Mouse (Mus musculus) lung, embryonic 15.5 days (tissue): ENCODE data around the gene Trim63. TPM values are rescaled to one million over a fixed set of nuclear protein-coding genes. Genes with fewer than 3 reads are reported as not detected.
A peak's percentile ranks its signal among the peaks of the same experiment; 100 is the strongest.
"Not testable (repeated sequence)": the region's sequence is repeated elsewhere in the genome, so short reads cannot be mapped to it uniquely, and the experiment has no call there.

Source experiments
- ATAC-seq: fragments of 200-750 bp; cut with Nextera tagmentation; 2 replicates; pipeline ENCODE4 v1.8.0; 2017; ENCODE audit warnings: moderate number of reproducible peaks, borderline replicate concordance; ENCODE audit not compliant: low FRiP score, low TSS enrichment; ENCODE audit errors: extremely low read depth
- H3K27ac ChIP-seq: fragments of 300-500 bp; sonication (generic); 2 replicates; pipeline ENCODE4 v1.5.1; 2015; ENCODE audit warnings: moderate library complexity, mild to moderate bottlenecking, inconsistent platforms
- H3K27me3 ChIP-seq: fragments of 300-500 bp; sonication (generic); 2 replicates; pipeline ENCODE4 v1.6.1; 2015; ENCODE audit warnings: inconsistent platforms
- H3K36me3 ChIP-seq: fragments of 300-500 bp; sonication (generic); 2 replicates; pipeline ENCODE4 v1.6.1; 2015; ENCODE audit warnings: inconsistent platforms
- H3K4me1 ChIP-seq: fragments of 300-500 bp; sonication (generic); 2 replicates; pipeline ENCODE4 v1.6.1; 2015; ENCODE audit warnings: inconsistent platforms
- H3K4me2 ChIP-seq: fragments of 300-500 bp; sonication (generic); 2 replicates; pipeline ENCODE4 v1.6.1; 2015; ENCODE audit warnings: inconsistent platforms, mild to moderate bottlenecking, moderate library complexity
- H3K4me3 ChIP-seq: fragments of 300-500 bp; sonication (generic); 2 replicates; pipeline ENCODE4 v1.5.1; 2015; ENCODE audit warnings: mild to moderate bottlenecking, inconsistent platforms
- H3K9ac ChIP-seq: fragments of 300-500 bp; sonication (generic); 2 replicates; pipeline ENCODE4 v1.6.1; 2015; ENCODE audit warnings: inconsistent platforms
- H3K9me3 ChIP-seq: fragments of 300-500 bp; sonication (generic); 2 replicates; pipeline ENCODE4 v1.6.1; 2016; ENCODE audit warnings: inconsistent platforms
- WGBS: fragments of 180-500 bp; shearing (Covaris S2); methylation state at CpG from one replicate; pipeline ENCODE4 v1.1.7; 2015; 5-methylcytosine and 5-hydroxymethylcytosine counted together
- polyA plus RNA-seq: library from polyadenylated mRNA; unstranded; fragments of >200 nt; fragmentation: Nextera tagmentation; extraction: Ambion mirVana; gene quantifications from 2 replicates; pipeline ENCODE4 v1.2.1, GENCODE M21; 2015

Trim63 gene
- polyA plus RNA-seq = 3.3 and 4.3 TPM in 2 replicates

DNA sequence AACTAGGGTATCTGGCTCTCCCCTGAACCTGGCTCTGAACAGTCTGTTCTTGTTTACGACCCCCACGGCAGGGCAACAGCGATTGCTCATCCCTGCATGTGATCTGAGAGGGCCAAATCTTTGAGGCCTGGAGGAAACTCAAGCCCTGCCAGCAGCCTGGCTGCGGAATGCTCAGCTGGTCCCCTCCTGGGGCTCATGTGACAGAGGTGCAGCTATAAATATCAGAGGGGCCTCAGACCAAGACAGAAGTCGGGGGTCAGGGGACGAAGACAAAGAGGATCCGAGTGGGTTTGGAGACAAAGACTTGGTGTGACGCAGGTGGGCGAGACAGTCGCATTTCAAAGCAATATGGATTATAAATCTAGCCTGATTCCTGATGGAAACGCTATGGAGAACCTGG is at the start of gene Trim63:
Gene Trim63 (plus strand): TSS at position 245 of the 400 bp plus-strand sequence.
- H3K27ac ChIP-seq = no peak within 1 kb of the TSS
- no peak within 1 kb of the TSS for H3K9ac ChIP-seq
- no peaks in the 10 kb centered on the region for H3K9me3 ChIP-seq
- H3K36me3 ChIP-seq = no peaks in the 10 kb centered on the region
- 38% methylated on average over 11 of the region's 11 CpGs for WGBS
- H3K4me2 ChIP-seq = no peak within 1 kb of the TSS
- H3K4me1 ChIP-seq = no peaks in the 10 kb centered on the region
- H3K4me3 ChIP-seq = no peak within 1 kb of the TSS
- no peak for ATAC-seq
- no peaks in the 10 kb centered on the region for H3K27me3 ChIP-seq

DNA sequence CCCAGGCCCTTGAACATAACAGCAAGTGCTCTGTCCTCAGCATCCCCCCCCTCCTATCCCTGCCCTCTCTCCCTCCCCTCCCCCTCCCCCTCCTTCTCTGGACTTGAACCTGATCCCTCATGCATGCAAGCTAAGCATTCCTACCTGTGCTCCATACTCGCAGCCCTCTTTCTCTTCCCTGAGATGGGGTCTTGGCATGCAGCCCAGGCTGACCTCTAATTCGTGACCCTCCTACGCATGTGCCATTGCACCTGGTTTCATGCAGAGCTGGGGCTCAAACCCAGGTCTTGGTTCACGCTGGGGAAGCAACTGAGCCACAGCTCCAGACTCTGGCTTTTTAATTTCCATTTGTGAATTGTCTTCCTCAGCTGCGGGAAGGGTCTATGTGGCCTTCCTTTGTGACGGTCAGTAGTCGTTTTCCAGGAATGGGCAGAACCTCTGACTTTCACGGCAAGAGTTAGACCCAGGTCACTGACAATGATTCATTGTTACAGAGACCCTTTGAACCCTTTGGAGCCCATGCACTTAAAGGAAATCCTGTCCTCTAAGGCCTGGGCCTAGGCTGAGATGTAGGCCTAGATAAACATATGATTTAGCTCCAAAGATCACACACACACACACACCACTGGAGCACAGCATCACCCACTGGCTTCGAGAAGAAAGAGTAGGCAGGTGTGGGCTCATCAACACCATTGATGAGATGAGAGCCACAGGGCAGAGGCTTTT is 48.9 kb upstream of the Trim63 start:
- Histone ChIP-seq H3K27me3 (no peaks in the 10 kb centered on the region), H3K27ac (no peak overlapping the region), H3K4me1 (no peaks in the 10 kb centered on the region; the same call in 1 of the 2 replicates), H3K4me3 (no peak overlapping the region), H3K36me3 (no peaks in the 10 kb centered on the region), H3K9me3 (no peaks in the 10 kb centered on the region), H3K9ac (no peak overlapping the region), H3K4me2 (no peak overlapping the region)
- WGBS = 46% methylated on average over 9 of the region's 9 CpGs
- no peak for ATAC-seq

DNA sequence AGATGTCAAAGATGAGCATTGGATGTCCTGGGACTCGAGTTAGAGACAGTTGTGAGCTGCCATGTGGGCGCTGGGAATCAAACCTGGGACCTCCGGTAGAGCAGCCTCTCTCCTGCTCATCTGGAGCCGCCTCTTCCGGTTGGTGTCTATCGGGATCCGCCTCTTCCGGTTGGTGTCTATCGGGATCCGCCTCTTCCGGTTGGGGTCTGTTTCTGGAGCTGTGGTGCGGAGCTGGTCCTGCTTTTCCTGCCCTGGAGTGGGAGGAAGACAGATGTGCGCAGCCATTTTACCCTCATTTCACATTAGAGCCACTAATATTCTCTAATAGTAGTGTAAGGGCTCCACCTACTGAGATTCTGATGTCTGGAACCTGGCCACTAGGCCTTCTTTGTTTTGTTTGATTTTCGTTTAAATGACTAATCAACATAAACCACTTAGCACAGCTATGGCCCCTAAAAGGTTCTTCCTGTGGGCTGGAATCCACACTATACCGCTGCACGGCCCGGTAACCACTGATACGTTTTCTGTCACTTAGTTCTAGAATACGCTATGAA is 46.7 kb upstream of the Trim63 start:
- WGBS = 75% methylated on average over 19 of the region's 19 CpGs
- Histone ChIP-seq H3K4me1 (peaks cover 6% of the 10 kb centered on the region; the same call in 1 of the 2 replicates), H3K4me3 (no peak overlapping the region), H3K27ac (no peak overlapping the region), H3K4me2 (no peak overlapping the region), H3K36me3 (no peaks in the 10 kb centered on the region), H3K27me3 (no peaks in the 10 kb centered on the region), H3K9me3 (no peaks in the 10 kb centered on the region), H3K9ac (no peak overlapping the region)
- ATAC-seq = no peak

DNA sequence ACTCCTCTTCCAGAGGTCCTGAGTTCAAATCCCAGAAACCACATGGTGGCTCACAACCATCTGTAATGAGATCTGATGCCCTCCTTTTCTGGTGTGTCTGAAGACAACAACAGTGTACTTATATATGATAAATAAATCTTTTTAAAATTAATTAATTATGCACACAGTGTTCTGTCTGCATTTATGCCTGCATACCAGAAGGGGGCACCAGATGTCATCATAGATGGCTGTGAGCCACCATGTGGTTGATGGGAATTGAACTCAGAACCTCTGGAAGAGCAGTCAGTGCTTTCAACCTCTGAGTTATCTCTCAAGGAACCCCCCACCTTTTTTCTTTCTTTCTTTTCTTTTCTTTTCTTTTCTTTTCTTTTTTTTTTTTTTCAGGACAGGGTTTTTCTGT is 45.3 kb upstream of the Trim63 start:
- not testable (repeated sequence) for ATAC-seq, H3K9me3 ChIP-seq, H3K27me3 ChIP-seq, H3K4me2 ChIP-seq, H3K9ac ChIP-seq, H3K36me3 ChIP-seq, H3K27ac ChIP-seq, H3K4me1 ChIP-seq, H3K4me3 ChIP-seq

DNA sequence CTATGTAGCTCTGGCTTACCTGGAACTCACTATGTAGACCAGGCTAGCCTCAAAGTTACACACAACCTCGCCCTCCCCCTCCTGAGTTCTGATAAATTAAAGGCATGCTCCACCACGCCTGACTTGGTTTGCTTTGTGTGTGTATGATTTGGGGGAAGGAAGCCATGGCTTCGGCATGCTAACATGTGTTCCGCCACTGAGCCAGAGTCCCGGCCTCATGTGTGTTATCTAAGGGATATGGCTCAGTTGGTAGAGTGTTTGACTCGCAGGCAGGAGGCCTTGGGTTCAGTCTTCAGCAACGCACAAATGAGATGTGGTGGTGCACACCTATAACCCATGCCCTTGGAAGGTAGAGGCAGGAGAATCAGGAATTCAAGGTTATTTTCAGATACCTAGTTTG is 42.9 kb upstream of the Trim63 start:
- no peak for ATAC-seq
- Histone ChIP-seq H3K27ac (no peak overlapping the region), H3K4me1 (peaks cover 6% of the 10 kb centered on the region; the same call in 1 of the 2 replicates), H3K4me2 (no peak overlapping the region), H3K36me3 (peaks cover 8% of the 10 kb centered on the region), H3K9me3 (no peaks in the 10 kb centered on the region), H3K4me3 (no peak overlapping the region), H3K9ac (no peak overlapping the region), H3K27me3 (no peaks in the 10 kb centered on the region)
- WGBS = 80% methylated on average over 7 of the region's 7 CpGs

DNA sequence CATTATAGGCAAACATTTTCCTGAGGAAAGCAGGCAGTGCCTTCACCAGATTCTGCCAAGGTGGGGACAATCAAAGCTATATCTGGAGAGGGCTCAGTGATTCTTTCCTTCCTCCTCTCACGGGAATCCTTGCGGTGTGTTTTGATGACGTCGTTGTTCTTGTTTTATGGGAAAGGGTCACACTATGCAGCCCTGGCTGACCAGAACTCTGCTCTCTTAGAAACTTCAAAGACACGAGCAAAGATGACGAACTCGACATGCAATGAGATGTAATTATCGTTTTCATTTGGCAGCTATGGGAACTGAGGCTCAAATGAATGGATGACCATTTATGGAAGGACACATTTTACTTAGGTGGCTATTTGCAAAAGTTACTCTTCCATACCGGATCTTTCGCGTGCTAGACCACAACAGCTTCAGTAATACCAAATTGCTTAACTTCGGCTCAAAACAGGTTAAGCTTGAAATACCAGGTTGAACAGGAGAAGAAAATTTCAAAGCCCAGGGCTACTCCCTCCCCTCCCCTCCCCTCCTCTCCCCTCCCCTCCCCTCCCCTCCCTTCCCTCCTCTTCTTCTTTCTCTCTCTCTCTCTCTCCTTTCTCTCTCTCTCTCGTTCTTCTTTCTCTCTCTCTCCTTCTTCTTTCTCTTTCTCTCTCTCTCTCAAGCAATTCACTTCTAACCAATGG is 42.0 kb upstream of the Trim63 start:
- 7% methylated on average over 13 of the region's 13 CpGs for WGBS
- H3K36me3 ChIP-seq = peaks cover 17% of the 10 kb centered on the region
- H3K9me3 ChIP-seq = no peaks in the 10 kb centered on the region
- H3K27me3 ChIP-seq = no peaks in the 10 kb centered on the region
- ATAC-seq = no peak
- H3K4me2 ChIP-seq = peak overlapping the region; percentile 48
- no peak overlapping the region for H3K9ac ChIP-seq
- H3K4me3 ChIP-seq = peak overlapping the region; percentile 24
- peak overlapping the region; percentile 52; the same call in 1 of the 2 replicates for H3K27ac ChIP-seq
- peaks cover 6% of the 10 kb centered on the region; the same call in 1 of the 2 replicates for H3K4me1 ChIP-seq

DNA sequence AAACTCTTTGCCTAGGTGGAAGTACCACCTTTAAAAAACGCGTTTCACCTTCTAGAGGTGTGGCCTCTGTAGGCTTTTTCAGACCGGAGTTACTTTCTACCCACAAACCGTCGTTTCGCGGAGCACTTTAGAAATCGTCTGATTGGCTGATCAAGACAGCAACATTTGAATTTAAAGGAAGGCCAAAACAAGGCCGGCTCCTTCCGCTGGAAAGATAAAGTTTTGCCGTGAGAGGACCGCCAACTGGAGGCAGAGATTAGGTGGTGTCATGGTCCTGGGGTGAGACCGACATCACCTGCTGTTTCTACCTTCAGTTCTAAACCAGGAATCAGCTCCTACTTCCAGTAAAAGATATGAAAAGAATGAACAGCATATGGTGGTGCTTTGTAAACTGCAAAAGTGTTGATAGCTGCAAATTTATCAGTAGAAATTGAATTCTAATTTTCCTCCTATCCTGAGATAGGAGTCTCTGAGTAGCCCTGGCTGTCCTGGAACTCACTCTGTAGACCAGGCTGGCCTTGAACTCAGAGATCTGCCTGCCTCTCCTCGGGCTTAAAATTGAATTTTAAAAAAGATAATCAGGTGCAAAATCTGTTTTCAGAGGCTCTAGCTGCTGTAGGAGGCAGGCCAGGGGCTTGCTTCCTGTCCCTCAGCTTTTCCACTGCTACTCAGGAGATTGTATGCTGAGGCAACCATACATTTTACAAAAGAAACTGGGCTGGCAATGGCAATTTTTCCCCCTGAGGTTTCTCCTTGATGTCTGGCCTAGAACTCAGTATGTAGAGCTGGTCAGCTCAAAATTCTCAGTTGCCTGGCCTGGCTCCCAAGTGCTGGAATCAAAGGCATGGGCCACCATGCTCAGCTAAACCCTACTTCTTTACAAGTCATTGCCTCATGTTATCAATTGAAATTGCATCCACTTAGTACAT is 41.2 kb upstream of the Trim63 start:
- WGBS = 5% methylated on average over 14 of the region's 14 CpGs
- H3K4me2 ChIP-seq = peak overlapping the region; percentile 48
- 0 out of 2 replicates have a peak, but pooled peaks cover 6% of the 10 kb centered on the region for H3K4me1 ChIP-seq
- H3K4me3 ChIP-seq = peak overlapping the region; percentile 24
- H3K9ac ChIP-seq = no peak overlapping the region
- 0 out of 2 replicates have a peak, but pooled peaks have one; percentile 31 for ATAC-seq
- peaks cover 23% of the 10 kb centered on the region for H3K36me3 ChIP-seq
- peak overlapping the region; percentile 52; the same call in 1 of the 2 replicates for H3K27ac ChIP-seq
- H3K9me3 ChIP-seq = no peaks in the 10 kb centered on the region
- no peaks in the 10 kb centered on the region for H3K27me3 ChIP-seq

DNA sequence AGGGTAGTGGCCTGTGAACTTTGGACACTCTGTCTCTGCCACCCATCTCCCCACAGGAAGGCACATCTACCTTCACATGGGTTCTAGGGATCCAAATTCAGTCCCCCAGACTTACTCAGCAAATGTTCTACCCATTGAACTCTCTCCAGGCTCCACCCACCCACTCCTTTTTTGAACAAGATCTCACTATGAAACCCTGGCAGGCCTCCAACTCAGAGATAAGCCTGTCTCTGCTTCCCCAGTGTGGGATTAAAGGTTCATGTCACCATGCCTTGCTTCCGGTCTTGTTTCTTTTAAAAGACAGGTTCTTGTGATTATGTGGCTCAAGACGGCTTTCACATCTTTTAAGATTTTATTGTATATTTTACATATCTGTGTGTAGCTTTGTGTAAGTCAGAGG is 30.0 kb upstream of the Trim63 start:
- H3K9me3 ChIP-seq = no peaks in the 10 kb centered on the region
- H3K36me3 ChIP-seq = peaks cover 39% of the 10 kb centered on the region
- H3K27me3 ChIP-seq = no peaks in the 10 kb centered on the region
- no peak overlapping the region for H3K4me3 ChIP-seq
- no peak for ATAC-seq
- H3K27ac ChIP-seq = no peak overlapping the region
- 78% methylated on average over 2 of the region's 2 CpGs for WGBS
- no peak overlapping the region for H3K4me2 ChIP-seq
- H3K9ac ChIP-seq = no peak overlapping the region
- peaks cover 20% of the 10 kb centered on the region for H3K4me1 ChIP-seq

DNA sequence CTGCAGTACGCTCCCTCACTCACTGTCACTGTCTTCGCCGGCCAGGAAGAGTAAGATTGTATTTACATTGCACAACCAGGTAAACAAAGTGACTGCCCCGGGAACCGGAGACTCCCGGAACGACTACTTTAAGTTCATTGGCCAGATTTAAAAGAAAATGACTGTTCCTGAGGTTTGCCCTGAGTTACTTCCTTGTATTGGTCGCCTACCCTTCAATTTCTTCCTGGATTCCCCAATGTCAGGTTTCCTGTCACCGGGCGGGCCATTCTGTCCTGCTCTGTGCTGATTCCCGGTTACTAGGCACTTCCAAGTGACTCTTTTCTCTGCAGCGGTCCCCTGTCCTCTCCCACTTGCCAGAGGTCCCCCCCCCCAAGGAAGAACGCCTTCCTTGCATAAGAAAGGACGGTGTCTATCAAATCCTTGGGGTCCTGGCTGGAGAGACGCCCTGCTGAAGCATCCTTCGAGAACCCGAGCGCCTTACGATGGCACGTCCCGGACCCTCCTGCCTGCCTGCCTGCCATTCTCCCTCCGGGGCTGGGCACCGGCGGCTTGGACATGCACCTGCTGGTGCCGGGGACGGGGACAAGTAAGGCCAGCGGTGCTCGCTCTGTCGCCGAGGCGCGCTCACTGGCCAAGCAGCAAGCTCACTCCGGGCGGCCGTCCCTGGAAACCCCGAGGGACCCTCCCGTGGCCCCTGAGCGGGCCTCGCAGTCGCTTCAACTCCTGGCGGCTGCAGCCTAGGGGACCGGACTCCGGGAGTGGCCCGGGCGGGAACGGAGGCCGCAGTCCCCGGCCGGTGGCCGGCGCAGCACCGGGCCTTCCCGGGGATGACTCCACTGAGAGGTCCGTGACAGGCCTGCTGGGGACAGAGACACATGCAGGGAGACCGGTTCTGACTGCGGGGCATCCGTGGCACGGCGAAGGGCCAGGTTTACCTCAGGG is 28.4 kb upstream of the Trim63 start:
- H3K27me3 ChIP-seq = no peaks in the 10 kb centered on the region
- H3K4me1 ChIP-seq = peaks cover 20% of the 10 kb centered on the region
- peak overlapping the region; percentile 96 for H3K4me3 ChIP-seq
- ATAC-seq = peak; percentile 28
- H3K36me3 ChIP-seq = peaks cover 26% of the 10 kb centered on the region
- H3K27ac ChIP-seq = peak overlapping the region; percentile 80
- under 1% methylated on average over 59 of the region's 59 CpGs for WGBS
- no peaks in the 10 kb centered on the region for H3K9me3 ChIP-seq
- peak overlapping the region; percentile 99 for H3K9ac ChIP-seq
- H3K4me2 ChIP-seq = peak overlapping the region; percentile 90

DNA sequence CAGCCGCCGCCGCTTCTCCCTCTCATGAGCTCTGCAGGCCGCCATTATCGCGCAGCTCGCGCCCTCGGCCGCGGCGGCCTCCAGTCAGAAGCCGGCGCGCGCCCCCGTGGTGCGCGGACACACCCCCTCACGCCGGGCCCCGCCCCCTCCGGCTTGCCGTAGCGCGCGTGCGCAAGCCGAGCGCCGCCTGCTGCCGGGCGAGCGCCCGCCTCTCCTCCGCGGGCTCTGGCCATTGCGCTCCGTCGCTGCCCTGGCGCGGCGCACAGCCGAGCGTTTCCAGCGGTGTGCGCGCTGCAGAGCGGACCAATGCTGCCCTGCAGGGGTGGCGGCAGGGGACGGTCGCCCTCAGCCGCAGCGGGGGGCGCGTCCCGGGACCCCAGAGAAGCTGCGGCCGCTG is 27.8 kb upstream of the Trim63 start:
- Histone ChIP-seq H3K27me3 (no peaks in the 10 kb centered on the region), H3K4me2 (peak overlapping the region; percentile 90), H3K4me3 (peak overlapping the region; percentile 96), H3K27ac (peak overlapping the region; percentile 100), H3K9ac (peak overlapping the region; percentile 99), H3K36me3 (peaks cover 20% of the 10 kb centered on the region), H3K4me1 (peaks cover 20% of the 10 kb centered on the region), H3K9me3 (no peaks in the 10 kb centered on the region)
- 0% methylated on average over 42 of the region's 59 CpGs for WGBS
- peak; percentile 95 for ATAC-seq
